Comparison of ENCODE assay signal across 9 mouse cellular contexts in the genomic region with DNA sequence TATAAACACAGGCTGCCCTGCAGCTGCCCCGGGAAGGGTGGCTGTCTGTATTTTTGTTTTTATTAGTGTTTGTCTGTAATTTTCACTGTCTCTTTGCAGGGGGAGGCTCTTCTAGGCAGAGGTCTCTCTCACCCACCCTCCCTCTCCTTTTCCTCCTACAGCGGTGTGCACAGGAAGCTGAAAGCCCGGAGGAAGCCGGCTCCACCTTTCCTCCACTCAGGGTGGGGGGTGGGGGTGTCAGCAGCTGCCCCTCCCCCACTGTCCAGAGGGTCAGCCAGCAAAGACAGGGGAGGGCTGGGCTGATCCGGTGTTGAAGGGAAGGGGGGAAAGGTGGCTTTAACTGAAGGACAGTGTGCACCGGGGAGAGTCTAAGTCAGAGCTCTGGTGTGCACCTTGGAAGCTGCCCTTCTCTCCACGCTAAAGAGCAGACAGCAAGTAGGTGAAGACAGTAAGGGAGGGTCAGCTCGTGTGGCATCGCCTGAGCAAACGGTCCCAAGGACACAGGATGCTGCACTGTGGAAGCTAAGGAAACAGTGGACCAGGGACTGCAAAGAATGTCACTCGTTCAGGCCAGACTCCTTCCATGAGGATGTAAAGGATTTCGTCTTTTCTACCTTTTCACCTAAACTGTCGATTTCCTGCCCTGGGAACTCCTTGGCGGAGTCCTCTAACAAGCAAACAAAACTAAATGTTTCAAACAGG. TPM values are rescaled to one million over a fixed set of nuclear protein-coding genes. Genes with fewer than 3 reads are reported as not detected.
DNase-seq lines count a peak whose midpoint lies in the region; ATAC-seq and TF ChIP-seq lines count a peak whose summit lies in the region.
"Had no signal": no experiment of that assay in that cellular context is flagged by ENCODE, and none has a peak within 500 bp of the region (broad histone marks: within the 10 kb centered on the region; RNA-seq: fewer than 3 reads in every experiment).

No protein-coding gene starts in this region.

- peaks cover 73% of the 10 kb centered on the region for H3K4me1 ChIP-seq in embryonic facial prominence, embryonic 12.5 days
- H3K4me1 ChIP-seq in hindbrain, postnatal 0 days (ENCODE audit: insufficient read depth, low read length): peaks cover 34% of the 10 kb centered on the region
- H3K4me1 ChIP-seq in lung, postnatal 0 days (ENCODE audit: insufficient read depth, low read depth, low read length): peaks cover 57% of the 10 kb centered on the region

- TF ChIP-seq EP300 in lung, postnatal 0 days (IDR thresholded peaks at IDR 0.05): peak; percentile 75

- H3K9me3 ChIP-seq in embryonic facial prominence, embryonic 12.5 days: no peaks in the 10 kb centered on the region
- H3K9me3 ChIP-seq in hindbrain, postnatal 0 days (ENCODE audit: low read length): no peaks in the 10 kb centered on the region
- H3K9me3 ChIP-seq in lung, postnatal 0 days (ENCODE audit: low read length): no peaks in the 10 kb centered on the region
- H3K9me3 ChIP-seq: G1E had no signal

- intact Hi-C loops in gastrocnemius, adult 2 months (cut with DNase I): loop anchor here (5.0 kb wide), 1 partner anchor 42 kb away; no protein-coding TSS in a partner anchor
- intact Hi-C loops in gastrocnemius, postnatal 36 days (cut with DNase I): loop anchor here (5.0 kb wide), 1 partner anchor 42 kb away; no protein-coding TSS in a partner anchor
- intact Hi-C loops in left cerebral cortex, postnatal 14 days (cut with DNase I): loop anchor here (5.0 kb wide), 1 partner anchor 42 kb away; no protein-coding TSS in a partner anchor

- peak overlapping the region; percentile 64 for H3K4me3 ChIP-seq in gastrocnemius, adult 2 months
- H3K4me3 ChIP-seq in embryonic facial prominence, embryonic 12.5 days: peak overlapping the region; percentile 0; the same call in 1 of the 2 replicates
- H3K4me3 ChIP-seq in hindbrain, postnatal 0 days (ENCODE audit: low read length): no peak overlapping the region
- H3K4me3 ChIP-seq in lung, postnatal 0 days (ENCODE audit: low read depth, low read length): no peak overlapping the region

- no peak for TF ChIP-seq CTCF in gastrocnemius, adult 2 months (IDR thresholded peaks at IDR 0.05)
- TF ChIP-seq CTCF in hindbrain, postnatal 0 days (IDR thresholded peaks at IDR 0.05; ENCODE audit: low read depth): no peak
- TF ChIP-seq CTCF in lung, postnatal 0 days (IDR thresholded peaks at IDR 0.05): no peak

- peak overlapping the region; percentile 30 for H3K4me2 ChIP-seq in embryonic facial prominence, embryonic 12.5 days (replicated peaks)
- H3K4me2 ChIP-seq in hindbrain, postnatal 0 days (ENCODE audit: low read depth, low read length): 0 out of 2 replicates have a peak overlapping the region, but pooled peaks have one; percentile 14
- peak overlapping the region; percentile 40 for H3K4me2 ChIP-seq in lung, postnatal 0 days (replicated peaks; ENCODE audit: low read depth, low read length)

- H3K27ac ChIP-seq in gastrocnemius, adult 2 months: peak overlapping the region; percentile 86
- peak overlapping the region; percentile 71 for H3K27ac ChIP-seq in embryonic facial prominence, embryonic 12.5 days
- peak overlapping the region; percentile 56 for H3K27ac ChIP-seq in hindbrain, postnatal 0 days
- peak overlapping the region; percentile 92 for H3K27ac ChIP-seq in lung, postnatal 0 days (ENCODE audit: low read length)

- 11% methylated on average over 14 of the region's 14 CpGs for WGBS in embryonic facial prominence, embryonic 12.5 days
- WGBS in hindbrain, postnatal 0 days: 41% methylated on average over 14 of the region's 14 CpGs
- WGBS in lung, postnatal 0 days: 9% methylated on average over 14 of the region's 14 CpGs

- H3K36me3 ChIP-seq in embryonic facial prominence, embryonic 12.5 days: no peaks in the 10 kb centered on the region
- no peaks in the 10 kb centered on the region for H3K36me3 ChIP-seq in hindbrain, postnatal 0 days (ENCODE audit: insufficient read depth, low read length)
- H3K36me3 ChIP-seq in lung, postnatal 0 days (ENCODE audit: insufficient read depth, low read length): no peaks in the 10 kb centered on the region
- H3K36me3 ChIP-seq: G1E had no signal

- no peak; the same call in 1 of the 2 replicates for ATAC-seq in embryonic facial prominence, embryonic 12.5 days (ENCODE audit: insufficient number of reproducible peaks, insufficient read depth, low FRiP score, low TSS enrichment)
- no peak for ATAC-seq in hindbrain, postnatal 0 days
- ATAC-seq in lung, postnatal 0 days: peak; percentile 57

- no peaks in the 10 kb centered on the region for H3K27me3 ChIP-seq in embryonic facial prominence, embryonic 12.5 days
- no peaks in the 10 kb centered on the region for H3K27me3 ChIP-seq in hindbrain, postnatal 0 days (ENCODE audit: insufficient read depth, low read length)
- no peaks in the 10 kb centered on the region for H3K27me3 ChIP-seq in lung, postnatal 0 days (replicated peaks; ENCODE audit: insufficient read depth, low read length)

- peak overlapping the region; percentile 39; the same call in 1 of the 2 replicates for H3K9ac ChIP-seq in embryonic facial prominence, embryonic 12.5 days
- H3K9ac ChIP-seq in hindbrain, postnatal 0 days (replicated peaks; ENCODE audit: low read length): 0 out of 2 replicates have a peak overlapping the region, but pooled peaks have one; percentile 22
- no peak overlapping the region for H3K9ac ChIP-seq in lung, postnatal 0 days (replicated peaks; ENCODE audit: low read depth)

- DNase-seq in gastrocnemius, adult 2 months: peak; percentile 40
- no peak for DNase-seq in gastrocnemius, postnatal 36 days
- no peak for DNase-seq in hindbrain, postnatal 0 days (ENCODE audit: low spot score)
- peak; percentile 64 for DNase-seq in lung, postnatal 0 days (ENCODE audit: low spot score)
- no peak for DNase-seq in left cerebral cortex, postnatal 14 days (ENCODE audit: low spot score in 2 of 2)
- no peak for DNase-seq in cerebellum, postnatal 36 days
- DNase-seq in frontal cortex, adult 2 months (ENCODE audit: extremely low spot score in 1 of 2, low spot score in 1 of 2): no peak

RNA-seq across cellular contexts. Expression of gene Rassf3, which starts 46.0 kb away (rescaled TPM):
- 10 to 100 TPM; 29.2 to 47.3 TPM for total RNA-seq in gastrocnemius, adult 2 months (2021)
- total RNA-seq in gastrocnemius, postnatal 36 days (2021): 10 to 100 TPM; 38.5 to 41.2 TPM
- polyA plus RNA-seq in embryonic facial prominence, embryonic 12.5 days (2016; fragmentation: Nextera tagmentation; extraction: Ambion mirVana): 23.1 and 24.7 TPM in 2 replicates
- total RNA-seq in hindbrain, postnatal 0 days (2014; rRNA removed): 7.4 and 11.1 TPM in 2 replicates
- polyA plus RNA-seq in hindbrain, postnatal 0 days (2015; fragmentation: Nextera tagmentation; extraction: Ambion mirVana): 5.7 and 6.0 TPM in 2 replicates
- polyA plus RNA-seq in lung, postnatal 0 days (2015; fragmentation: Nextera tagmentation; extraction: Ambion mirVana): 22.9 and 26.4 TPM in 2 replicates
- total RNA-seq in left cerebral cortex, postnatal 14 days (2021): 10 to 100 TPM; 29.6 to 33.9 TPM
- 18.0 and 21.5 TPM in 2 replicates for polyA plus RNA-seq in frontal cortex, adult 2 months (2012; rRNA removed)

Comparison
In these comparisons a context has a peak if more than half of its experiments do, and no peak if none do; other contexts are left out.
1. DNase-seq: peak in gastrocnemius, adult 2 months (single experiment) and lung, postnatal 0 days (single experiment); none in gastrocnemius, postnatal 36 days (0 of 2), hindbrain, postnatal 0 days (single experiment), left cerebral cortex, postnatal 14 days (0 of 2), cerebellum, postnatal 36 days (0 of 2) and frontal cortex, adult 2 months (0 of 2).
2. H3K4me3 ChIP-seq: peak in gastrocnemius, adult 2 months (single experiment) and embryonic facial prominence, embryonic 12.5 days (single experiment); none in hindbrain, postnatal 0 days (single experiment) and lung, postnatal 0 days (single experiment).
3. Peak in every context shown above with its lines, with median percentiles within 50 percentile points of each other: H3K27ac ChIP-seq and H3K4me2 ChIP-seq.